Mouse (Mus musculus): ENCODE measurements at regions not wholly inside any gene's neighbourhood (a gene's known extent, or its start where the extent isn't known, plus 50 kb on each side); places are given as distances from the start of the nearest gene placed in this dataset.

- DNase-seq (ENCODE audit: low read depth, low spot score): no peak
These were observed 183.5 kb downstream of the Ifng start for GRCm38 (mm10) chr10:118624368-118624767.

DNA sequence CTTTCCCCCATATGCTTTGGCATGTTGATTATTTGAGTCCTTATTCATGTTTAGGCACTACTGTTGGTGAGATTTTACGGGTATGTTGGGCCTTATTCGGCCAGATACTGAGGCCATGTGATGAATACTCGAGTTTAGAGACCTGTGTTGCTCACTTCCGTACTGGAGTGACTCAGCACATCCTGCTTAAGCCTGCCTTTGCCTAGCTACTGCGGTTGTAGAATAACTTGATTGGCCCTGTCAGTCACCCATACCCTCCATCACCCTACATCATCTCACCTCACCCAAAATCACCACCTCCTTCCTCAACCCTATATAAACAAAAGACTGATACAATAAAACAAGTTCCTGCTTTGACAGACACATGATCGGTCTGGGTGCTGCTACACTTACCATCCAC is 187.2 kb downstream of the Ifng start:
- no peak for DNase-seq (ENCODE audit: low read depth, low spot score)

DNA sequence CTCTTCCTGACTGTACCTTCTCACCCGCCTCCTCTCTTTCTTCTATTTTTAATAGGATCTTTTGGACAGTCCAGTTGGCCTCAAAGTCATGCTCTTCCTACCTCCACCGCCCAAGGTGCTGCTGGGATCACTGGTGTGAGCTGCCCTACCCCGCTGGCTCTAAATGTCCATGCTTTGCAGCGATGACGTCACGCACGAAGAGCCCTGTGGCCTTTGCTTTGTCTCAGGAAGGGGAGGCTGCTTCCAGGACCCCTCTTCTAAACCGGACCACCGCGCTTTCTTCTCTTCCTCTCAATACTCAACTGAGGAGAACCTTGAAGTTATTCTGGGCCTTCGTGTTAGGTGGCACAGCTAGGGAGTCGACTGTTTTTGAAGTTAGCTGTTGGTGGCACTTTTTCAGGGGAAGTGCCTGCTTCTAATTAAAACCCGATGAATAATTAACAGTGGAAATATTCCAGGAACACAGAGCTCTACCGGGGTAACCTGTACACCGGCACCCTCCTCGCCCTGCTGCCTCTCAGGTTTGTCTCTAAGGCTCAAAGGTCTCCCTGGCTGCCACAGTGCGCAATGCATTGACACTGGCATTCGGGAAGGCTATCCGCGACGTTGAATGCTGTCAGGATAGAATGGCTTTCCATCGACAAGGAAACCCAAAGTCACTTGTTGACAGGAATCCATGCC is 188.7 kb downstream of the Ifng start:
- no peak for DNase-seq (ENCODE audit: low read depth, low spot score)

DNA sequence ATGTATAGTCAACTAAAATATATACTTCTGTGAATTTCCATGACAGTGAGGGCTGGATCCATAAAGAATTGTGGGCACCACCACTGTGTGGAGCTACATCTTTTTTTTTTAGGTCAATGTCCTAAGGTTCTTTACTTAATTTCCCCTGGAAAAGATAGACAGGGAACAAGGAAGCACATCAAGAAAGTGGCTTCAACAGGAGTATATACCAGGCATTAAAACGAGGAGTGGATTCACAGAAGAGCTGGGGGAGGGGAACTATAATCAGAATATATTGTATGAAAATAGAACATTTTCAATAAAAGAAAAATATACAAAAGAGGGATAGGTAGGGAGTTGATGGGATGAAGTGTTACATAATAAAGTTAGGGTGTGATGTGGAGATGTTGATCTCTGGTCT is 190.9 kb downstream of the Ifng start:
- DNase-seq (ENCODE audit: low read depth, low spot score): no peak

GRCm38 (mm10) chr10:118632187-118632586 is 191.3 kb downstream of the Ifng start:
- DNase-seq (ENCODE audit: low read depth, low spot score): no peak

DNA sequence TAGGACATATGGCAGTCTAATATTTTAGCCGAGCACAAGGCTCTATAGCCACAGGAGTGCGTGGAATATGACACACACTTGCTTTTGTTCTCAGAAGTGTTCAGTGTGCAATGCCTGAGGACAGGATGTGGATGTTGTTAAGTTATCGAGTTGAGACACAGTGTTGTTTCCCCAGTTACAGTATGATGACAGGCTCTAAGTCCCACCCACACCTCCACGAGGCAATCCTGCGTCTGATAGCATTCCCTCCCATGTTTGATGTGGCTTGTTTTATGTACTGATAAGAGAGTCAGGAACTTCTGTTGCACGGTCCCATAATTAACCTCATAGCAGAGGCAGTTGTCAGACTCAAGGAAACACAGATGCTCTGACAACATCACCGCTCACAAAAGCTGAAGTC is 192.6 kb downstream of the Ifng start:
- no peak for DNase-seq (ENCODE audit: low read depth, low spot score)

- no peak for DNase-seq (ENCODE audit: low read depth, low spot score)
These were observed 198.3 kb downstream of the Ifng start for GRCm38 (mm10) chr10:118639097-118639496.

GRCm38 (mm10) chr10:118640121-118640809 is 199.4 kb downstream of the Ifng start:
- DNase-seq (ENCODE audit: low read depth, low spot score): peak; percentile 43

GRCm38 (mm10) chr10:118640810-118641427 is 200.1 kb downstream of the Ifng start:
- DNase-seq (ENCODE audit: low read depth, low spot score): peak; percentile 47

GRCm38 (mm10) chr10:118643622-118644021 is 202.8 kb downstream of the Ifng start:
- peak; percentile 70 for DNase-seq (ENCODE audit: low read depth, low spot score)

DNA sequence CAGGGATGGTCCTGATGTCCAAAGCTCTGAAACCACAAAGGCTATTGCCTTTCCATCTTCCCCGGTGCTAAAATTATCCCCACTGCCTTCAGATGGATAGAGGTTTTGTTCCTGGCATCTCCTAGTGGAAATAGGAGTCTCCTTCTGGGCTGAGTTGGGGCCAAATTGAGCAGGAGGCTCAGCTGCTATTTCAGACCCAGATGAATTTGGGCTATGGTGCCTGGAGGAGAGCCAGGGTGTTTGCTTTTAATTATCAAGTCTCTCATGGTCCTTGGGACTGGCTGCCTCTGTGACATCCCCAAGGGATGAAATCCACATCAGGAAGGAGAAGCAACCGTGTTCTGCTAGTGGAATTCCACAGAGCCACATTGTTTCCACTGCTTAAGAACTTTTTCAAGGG is 207.3 kb downstream of the Ifng start:
- DNase-seq (ENCODE audit: low read depth, low spot score): peak; percentile 75

GRCm38 (mm10) chr10:118656561-118656960 is 213.4 kb downstream of the Dyrk2 start:
- no peak for DNase-seq (ENCODE audit: low read depth, low spot score)

DNA sequence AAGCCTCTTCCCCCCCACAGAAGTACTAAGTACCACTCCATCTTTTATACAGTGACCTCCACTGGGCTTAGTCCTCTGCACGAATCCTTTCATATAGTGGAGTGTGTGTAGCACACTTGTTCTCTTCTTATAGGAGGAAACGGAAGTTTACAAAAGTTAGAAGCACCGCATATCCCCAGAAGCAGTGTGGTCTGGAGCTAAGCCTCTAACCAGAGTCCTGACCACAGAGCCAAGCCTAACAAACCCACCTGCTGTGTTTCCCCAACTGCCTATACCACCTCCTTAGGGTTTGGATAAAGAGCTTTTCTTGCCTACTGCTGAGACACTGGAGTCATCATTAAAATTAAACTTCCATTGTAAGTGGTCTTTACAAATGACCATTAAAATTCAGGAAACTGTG is 204.0 kb downstream of the Dyrk2 start:
- DNase-seq (ENCODE audit: low read depth, low spot score): no peak

GRCm38 (mm10) chr10:118675816-118676465 is 194.1 kb downstream of the Dyrk2 start:
- DNase-seq (ENCODE audit: low read depth, low spot score): peak; percentile 63

- no peak for DNase-seq (ENCODE audit: low read depth, low spot score)
These were observed 191.1 kb downstream of the Dyrk2 start for GRCm38 (mm10) chr10:118678750-118679418.

DNA sequence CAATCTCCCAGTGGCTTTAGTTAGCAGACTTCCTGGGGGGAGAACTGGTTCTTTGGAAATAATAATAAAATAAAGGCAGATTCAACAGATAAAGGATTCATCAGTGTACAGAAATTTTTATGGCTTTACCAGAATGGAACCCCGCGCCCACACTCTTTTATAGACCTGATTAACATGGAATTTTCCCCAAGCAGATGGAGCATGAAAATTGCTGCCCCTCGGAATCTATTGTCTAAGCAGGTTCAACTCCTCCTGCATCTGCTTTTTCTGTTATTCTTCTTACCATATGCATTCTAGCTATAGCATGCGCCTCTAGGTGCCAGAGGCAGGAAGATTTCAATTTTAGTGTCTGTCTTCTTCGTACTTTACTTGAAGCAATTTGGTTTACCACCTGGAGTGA is 190.5 kb downstream of the Dyrk2 start:
- no peak for DNase-seq (ENCODE audit: low read depth, low spot score)

DNA sequence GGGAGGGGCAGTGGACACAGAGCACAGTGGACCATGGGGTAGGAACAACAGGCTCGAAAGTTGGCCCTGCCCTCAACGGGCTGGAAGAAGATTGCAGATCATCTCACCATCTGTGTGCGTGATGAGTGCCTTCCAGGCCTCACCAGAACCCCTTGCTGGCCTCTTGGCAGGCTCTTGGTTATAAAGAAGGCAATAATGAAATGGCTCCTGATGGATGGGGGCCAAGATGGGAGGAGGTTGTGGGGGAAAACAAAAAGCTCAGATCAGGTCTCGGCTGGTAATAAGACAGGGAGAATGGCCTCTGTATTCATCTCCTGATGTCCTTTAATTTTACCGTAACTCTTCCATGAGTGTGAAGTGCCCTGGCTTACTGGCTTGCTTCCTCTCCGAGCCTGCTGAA is 189.1 kb downstream of the Dyrk2 start:
- no peak for DNase-seq (ENCODE audit: low read depth, low spot score)

GRCm38 (mm10) chr10:118683356-118683755 is 186.7 kb downstream of the Dyrk2 start:
- DNase-seq (ENCODE audit: low read depth, low spot score): no peak

- peak; percentile 71 for DNase-seq (ENCODE audit: low read depth, low spot score)
These were observed 170.7 kb downstream of the Dyrk2 start for GRCm38 (mm10) chr10:118699292-118699691.

DNA sequence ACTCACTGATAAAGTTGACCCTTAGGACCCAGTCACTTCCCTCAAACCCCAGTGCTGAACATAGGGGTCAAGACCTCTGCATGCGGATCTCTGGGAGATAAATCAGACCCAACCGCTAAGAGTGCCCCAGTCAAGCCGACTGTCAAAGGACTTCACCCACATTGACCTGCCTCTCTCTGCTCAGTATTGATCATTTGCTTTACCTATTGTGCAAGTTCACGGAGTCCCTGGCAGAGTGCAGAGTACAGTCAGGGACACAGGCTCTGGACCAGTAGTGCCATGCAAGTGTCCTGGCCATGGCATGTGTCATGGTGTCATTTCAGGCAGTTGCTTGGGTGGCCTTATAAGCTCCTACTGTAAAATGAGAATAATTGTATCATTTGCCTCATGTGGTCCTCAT is 169.9 kb downstream of the Dyrk2 start:
- no peak for DNase-seq (ENCODE audit: low read depth, low spot score)

DNA sequence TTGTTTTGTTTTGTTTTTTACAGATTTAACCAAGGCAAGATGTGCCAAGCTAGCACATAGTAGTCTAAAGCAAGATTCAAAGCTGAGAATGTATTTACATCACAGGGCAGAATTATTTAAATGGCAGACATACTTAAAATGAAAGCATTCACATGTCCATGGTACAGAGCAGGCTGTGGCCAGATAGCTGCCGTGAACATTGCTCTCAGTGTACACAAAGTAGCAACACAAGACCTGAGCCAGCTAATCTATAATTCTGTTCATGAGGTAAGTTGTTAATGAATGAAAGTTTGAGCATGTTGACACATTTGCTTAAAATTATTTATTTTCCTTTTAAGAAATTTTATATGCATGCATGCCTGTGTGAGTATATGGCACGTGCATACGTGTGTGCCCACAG is 164.0 kb downstream of the Dyrk2 start:
- DNase-seq (ENCODE audit: low read depth, low spot score): no peak

DNA sequence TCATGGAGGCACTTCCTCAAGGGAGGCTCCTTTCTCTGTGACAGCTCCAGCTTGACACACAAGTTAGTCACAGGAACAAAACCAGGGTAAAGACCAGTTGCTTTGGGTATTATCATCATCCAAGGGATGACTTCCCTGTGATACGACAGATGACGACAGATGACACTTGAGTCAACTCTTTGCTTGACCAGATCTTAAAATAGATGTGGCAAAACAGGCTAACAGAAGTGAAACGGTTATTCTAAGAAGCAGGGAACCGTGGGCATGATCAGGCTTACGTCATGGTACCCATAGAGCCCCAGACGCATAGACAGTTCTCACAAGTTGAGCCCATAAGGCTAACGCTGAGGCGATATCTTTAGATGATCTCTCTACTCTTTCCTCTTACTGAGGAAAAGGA is 160.3 kb downstream of the Dyrk2 start:
- DNase-seq (ENCODE audit: low read depth, low spot score): no peak
